Mouse (Mus musculus): ENCODE results near the gene Tescl. TPM values are rescaled to one million over a fixed set of nuclear protein-coding genes. Genes with fewer than 3 reads are reported as not detected.

Gene Tescl
- polyA plus RNA-seq, 1 experiment from 2014 or later: 0.20 TPM

GRCm38 (mm10) chr7:24373538-24374379 is 40.0 kb upstream of the Tescl start:
- peak overlapping the region; percentile 15; the same call in 1 of the 2 replicates for H3K27ac ChIP-seq (ENCODE audit: low read depth, low read length)
- peak; percentile 74 for ATAC-seq
- DNase-seq (ENCODE audit: low spot score): peak; percentile 62
- WGBS: 20% methylated on average over 20 of the region's 20 CpGs
- peak overlapping the region; percentile 10; the same call in 1 of the 2 replicates for H3K9ac ChIP-seq (ENCODE audit: low read length)
- H3K4me2 ChIP-seq (ENCODE audit: low read length): peak overlapping the region; percentile 17; the same call in 1 of the 2 replicates
- no peaks in the 10 kb centered on the region for H3K9me3 ChIP-seq (replicated peaks; ENCODE audit: control insufficient read depth, low read length)
- no peaks in the 10 kb centered on the region for H3K36me3 ChIP-seq (ENCODE audit: control insufficient read depth, insufficient read depth, low read length)
- H3K4me1 ChIP-seq (ENCODE audit: control insufficient read depth, insufficient read depth, low read length): peaks cover 9% of the 10 kb centered on the region; the same call in 1 of the 2 replicates
- no peak overlapping the region for H3K4me3 ChIP-seq (ENCODE audit: low read depth, low read length)
- H3K27me3 ChIP-seq (replicated peaks; ENCODE audit: control insufficient read depth, insufficient read depth, low read length): no peaks in the 10 kb centered on the region; the same call in 1 of the 2 replicates

GRCm38 (mm10) chr7:24372786-24373185 is 39.0 kb upstream of the Tescl start:
- 77% methylated on average over 4 of the region's 4 CpGs for WGBS
- H3K36me3 ChIP-seq (ENCODE audit: control insufficient read depth, insufficient read depth, low read length): no peaks in the 10 kb centered on the region
- peak overlapping the region; percentile 15; the same call in 1 of the 2 replicates for H3K27ac ChIP-seq (ENCODE audit: low read depth, low read length)
- H3K4me2 ChIP-seq (ENCODE audit: low read length): no peak overlapping the region
- no peaks in the 10 kb centered on the region; the same call in 1 of the 2 replicates for H3K27me3 ChIP-seq (replicated peaks; ENCODE audit: control insufficient read depth, insufficient read depth, low read length)
- H3K4me3 ChIP-seq (ENCODE audit: low read depth, low read length): no peak overlapping the region
- peaks cover 9% of the 10 kb centered on the region; the same call in 1 of the 2 replicates for H3K4me1 ChIP-seq (ENCODE audit: control insufficient read depth, insufficient read depth, low read length)
- H3K9me3 ChIP-seq (replicated peaks; ENCODE audit: control insufficient read depth, low read length): no peaks in the 10 kb centered on the region
- no peak for ATAC-seq
- no peak overlapping the region for H3K9ac ChIP-seq (ENCODE audit: low read length)
- DNase-seq (ENCODE audit: low spot score): no peak

GRCm38 (mm10) chr7:24372300-24372699 is 38.6 kb upstream of the Tescl start:
- H3K4me3 ChIP-seq (ENCODE audit: low read depth, low read length): no peak overlapping the region
- WGBS: 87% methylated on average over 11 of the region's 11 CpGs
- H3K4me2 ChIP-seq (ENCODE audit: low read length): no peak overlapping the region
- H3K36me3 ChIP-seq (ENCODE audit: control insufficient read depth, insufficient read depth, low read length): no peaks in the 10 kb centered on the region
- ATAC-seq (no peak), DNase-seq (ENCODE audit: low spot score) (no peak)
- H3K4me1 ChIP-seq (ENCODE audit: control insufficient read depth, insufficient read depth, low read length): peaks cover 9% of the 10 kb centered on the region; the same call in 1 of the 2 replicates
- no peaks in the 10 kb centered on the region; the same call in 1 of the 2 replicates for H3K27me3 ChIP-seq (replicated peaks; ENCODE audit: control insufficient read depth, insufficient read depth, low read length)
- no peaks in the 10 kb centered on the region for H3K9me3 ChIP-seq (replicated peaks; ENCODE audit: control insufficient read depth, low read length)
- no peak overlapping the region for H3K9ac ChIP-seq (ENCODE audit: low read length)
- H3K27ac ChIP-seq (ENCODE audit: low read depth, low read length): no peak overlapping the region

- DNase-seq (ENCODE audit: low spot score): no peak
- Histone ChIP-seq H3K4me2 (ENCODE audit: low read length) (no peak overlapping the region), H3K9me3 (replicated peaks; ENCODE audit: control insufficient read depth, low read length) (no peaks in the 10 kb centered on the region), H3K27me3 (replicated peaks; ENCODE audit: control insufficient read depth, insufficient read depth, low read length) (no peaks in the 10 kb centered on the region), H3K4me1 (ENCODE audit: control insufficient read depth, insufficient read depth, low read length) (peaks cover 6% of the 10 kb centered on the region; the same call in 1 of the 2 replicates), H3K4me3 (ENCODE audit: low read depth, low read length) (no peak overlapping the region), H3K27ac (ENCODE audit: low read depth, low read length) (no peak overlapping the region), H3K9ac (ENCODE audit: low read length) (no peak overlapping the region), H3K36me3 (ENCODE audit: control insufficient read depth, insufficient read depth, low read length) (no peaks in the 10 kb centered on the region)
- no peak for ATAC-seq
- 79% methylated on average over 3 of the region's 3 CpGs for WGBS
Observed at GRCm38 (mm10) chr7:24371809-24372145, 38.0 kb upstream of the Tescl start.

GRCm38 (mm10) chr7:24371012-24371808 is 37.5 kb upstream of the Tescl start:
- no peak overlapping the region for H3K4me2 ChIP-seq (ENCODE audit: low read length)
- H3K4me3 ChIP-seq (ENCODE audit: low read depth, low read length): no peak overlapping the region
- DNase-seq (ENCODE audit: low spot score) (no peak), ATAC-seq (no peak)
- no peak overlapping the region for H3K27ac ChIP-seq (ENCODE audit: low read depth, low read length)
- 81% methylated on average over 7 of the region's 7 CpGs for WGBS
- no peaks in the 10 kb centered on the region for H3K36me3 ChIP-seq (ENCODE audit: control insufficient read depth, insufficient read depth, low read length)
- no peak overlapping the region for H3K9ac ChIP-seq (ENCODE audit: low read length)
- no peaks in the 10 kb centered on the region for H3K9me3 ChIP-seq (replicated peaks; ENCODE audit: control insufficient read depth, low read length)
- H3K27me3 ChIP-seq (replicated peaks; ENCODE audit: control insufficient read depth, insufficient read depth, low read length): no peaks in the 10 kb centered on the region
- H3K4me1 ChIP-seq (ENCODE audit: control insufficient read depth, insufficient read depth, low read length): peaks cover 6% of the 10 kb centered on the region; the same call in 1 of the 2 replicates

GRCm38 (mm10) chr7:24369731-24370541 is 36.2 kb upstream of the Tescl start, which contains the start of gene Kcnn4:
TSS of gene Kcnn4 (plus strand) at chr7:24370263.
- H3K4me1 ChIP-seq (ENCODE audit: control insufficient read depth, insufficient read depth, low read length): peaks cover 6% of the 10 kb centered on the region; the same call in 1 of the 2 replicates
- DNase-seq (ENCODE audit: low spot score): no peak
- no peak within 1 kb of the TSS for H3K4me3 ChIP-seq (ENCODE audit: low read depth, low read length)
- no peaks in the 10 kb centered on the region for H3K27me3 ChIP-seq (replicated peaks; ENCODE audit: control insufficient read depth, insufficient read depth, low read length)
- no peak for ATAC-seq
- no peak within 1 kb of the TSS for H3K4me2 ChIP-seq (ENCODE audit: low read length)
- no peak within 1 kb of the TSS for H3K9ac ChIP-seq (ENCODE audit: low read length)
- no peaks in the 10 kb centered on the region for H3K9me3 ChIP-seq (replicated peaks; ENCODE audit: control insufficient read depth, low read length)
- 45% methylated on average over 23 of the region's 23 CpGs for WGBS
- no peak within 1 kb of the TSS for H3K27ac ChIP-seq (ENCODE audit: low read depth, low read length)
- H3K36me3 ChIP-seq (ENCODE audit: control insufficient read depth, insufficient read depth, low read length): no peaks in the 10 kb centered on the region

- WGBS: 87% methylated on average over 7 of the region's 7 CpGs
- H3K36me3 ChIP-seq (ENCODE audit: control insufficient read depth, insufficient read depth, low read length): no peaks in the 10 kb centered on the region
- no peak overlapping the region for H3K4me2 ChIP-seq (ENCODE audit: low read length)
- H3K4me3 ChIP-seq (ENCODE audit: low read depth, low read length): no peak overlapping the region
- H3K9me3 ChIP-seq (replicated peaks; ENCODE audit: control insufficient read depth, low read length): no peaks in the 10 kb centered on the region
- H3K4me1 ChIP-seq (ENCODE audit: control insufficient read depth, insufficient read depth, low read length): peaks cover 6% of the 10 kb centered on the region; the same call in 1 of the 2 replicates
- H3K27me3 ChIP-seq (replicated peaks; ENCODE audit: control insufficient read depth, insufficient read depth, low read length): 0 out of 2 replicates have a peak, but pooled peaks cover 3% of the 10 kb centered on the region
- ATAC-seq (no peak), DNase-seq (ENCODE audit: low spot score) (no peak)
- no peak overlapping the region for H3K27ac ChIP-seq (ENCODE audit: low read depth, low read length)
- H3K9ac ChIP-seq (ENCODE audit: low read length): no peak overlapping the region
Observed at GRCm38 (mm10) chr7:24368946-24369345, 35.2 kb upstream of the Tescl start.

- Histone ChIP-seq H3K9me3 (replicated peaks; ENCODE audit: control insufficient read depth, low read length) (no peaks in the 10 kb centered on the region), H3K27me3 (replicated peaks; ENCODE audit: control insufficient read depth, insufficient read depth, low read length) (0 out of 2 replicates have a peak, but pooled peaks cover 3% of the 10 kb centered on the region), H3K4me1 (ENCODE audit: control insufficient read depth, insufficient read depth, low read length) (0 out of 2 replicates have a peak, but pooled peaks cover 1% of the 10 kb centered on the region), H3K4me2 (ENCODE audit: low read length) (no peak overlapping the region), H3K9ac (ENCODE audit: low read length) (no peak overlapping the region), H3K4me3 (ENCODE audit: low read depth, low read length) (no peak overlapping the region), H3K27ac (ENCODE audit: low read depth, low read length) (no peak overlapping the region), H3K36me3 (ENCODE audit: control insufficient read depth, insufficient read depth, low read length) (no peaks in the 10 kb centered on the region)
- no peak for ATAC-seq
- DNase-seq (ENCODE audit: low spot score): no peak
- WGBS: 68% methylated on average over 4 of the region's 4 CpGs
Observed at GRCm38 (mm10) chr7:24368226-24368625, 34.5 kb upstream of the Tescl start.

Measured in forebrain, embryonic 14.5 days (tissue).